Mouse (Mus musculus): ENCODE data around the gene Cplx1. TPM values are rescaled to one million over a fixed set of nuclear protein-coding genes. Genes with fewer than 3 reads are reported as not detected.
"Not testable (repeated sequence)": the region's sequence is repeated elsewhere in the genome, so short reads cannot be mapped to it uniquely, and the experiment has no call there.

Cplx1 gene
- polyA plus RNA-seq, 1 experiment: 0.25 TPM

- H3K4me1 ChIP-seq (ENCODE audit: control insufficient read depth, insufficient read depth, insufficient read length, low read length): no peaks in the 10 kb centered on the region
- WGBS: 72% methylated on average over 9 of the region's 9 CpGs
- H3K36me3 ChIP-seq (ENCODE audit: control insufficient read depth, insufficient read depth, low read length): no peaks in the 10 kb centered on the region
- no peak overlapping the region for H3K27ac ChIP-seq (ENCODE audit: insufficient read depth, low read depth, low read length)
- no peaks in the 10 kb centered on the region for H3K27me3 ChIP-seq (ENCODE audit: control insufficient read depth, insufficient read depth, low read length)
- no peak overlapping the region for H3K4me3 ChIP-seq (ENCODE audit: low read depth, low read length)
- no peak for TF ChIP-seq POLR2A (IDR thresholded peaks at IDR 0.05; ENCODE audit: low read depth, low read length)
Measured at GRCm38 (mm10) chr5:108518106-108518885, 31.5 kb downstream of the Cplx1 start.

GRCm38 (mm10) chr5:108516655-108517054 is 33.2 kb downstream of the Cplx1 start:
- H3K36me3 ChIP-seq (ENCODE audit: control insufficient read depth, insufficient read depth, low read length): no peaks in the 10 kb centered on the region
- H3K4me1 ChIP-seq (ENCODE audit: control insufficient read depth, insufficient read depth, insufficient read length, low read length): no peaks in the 10 kb centered on the region
- no peak overlapping the region for H3K4me3 ChIP-seq (ENCODE audit: low read depth, low read length)
- TF ChIP-seq POLR2A (IDR thresholded peaks at IDR 0.05; ENCODE audit: low read depth, low read length) (no peak), CTCF (IDR thresholded peaks at IDR 0.05; ENCODE audit: extremely low read depth, insufficient read length, insufficient replicate concordance, low read depth, low read length) (no peak)
- 69% methylated on average over 3 of the region's 3 CpGs for WGBS
- no peak overlapping the region for H3K27ac ChIP-seq (ENCODE audit: insufficient read depth, low read depth, low read length)
- no peaks in the 10 kb centered on the region for H3K27me3 ChIP-seq (ENCODE audit: control insufficient read depth, insufficient read depth, low read length)

- H3K27me3 ChIP-seq (ENCODE audit: control insufficient read depth, insufficient read depth, low read length): no peaks in the 10 kb centered on the region
- TF ChIP-seq CTCF (IDR thresholded peaks at IDR 0.05; ENCODE audit: extremely low read depth, insufficient read length, insufficient replicate concordance, low read depth, low read length): no peak
- TF ChIP-seq POLR2A (IDR thresholded peaks at IDR 0.05; ENCODE audit: low read depth, low read length): no peak
- H3K36me3 ChIP-seq (ENCODE audit: control insufficient read depth, insufficient read depth, low read length): no peaks in the 10 kb centered on the region
- no peak overlapping the region for H3K4me3 ChIP-seq (ENCODE audit: low read depth, low read length)
- WGBS: 61% methylated on average over 6 of the region's 6 CpGs
- no peak overlapping the region for H3K27ac ChIP-seq (ENCODE audit: insufficient read depth, low read depth, low read length)
- H3K4me1 ChIP-seq (ENCODE audit: control insufficient read depth, insufficient read depth, insufficient read length, low read length): no peaks in the 10 kb centered on the region
Measured at GRCm38 (mm10) chr5:108515581-108516361, 34.1 kb downstream of the Cplx1 start.

- no peak overlapping the region for H3K4me3 ChIP-seq (ENCODE audit: low read depth, low read length)
- H3K36me3 ChIP-seq (ENCODE audit: control insufficient read depth, insufficient read depth, low read length): peaks cover 63% of the 10 kb centered on the region
- no peaks in the 10 kb centered on the region for H3K27me3 ChIP-seq (ENCODE audit: control insufficient read depth, insufficient read depth, low read length)
- H3K4me1 ChIP-seq (ENCODE audit: control insufficient read depth, insufficient read depth, insufficient read length, low read length): no peaks in the 10 kb centered on the region
- WGBS: 88% methylated on average over 18 of the region's 18 CpGs
- TF ChIP-seq CTCF (IDR thresholded peaks at IDR 0.05; ENCODE audit: extremely low read depth, insufficient read length, insufficient replicate concordance, low read depth, low read length) (no peak), POLR2A (IDR thresholded peaks at IDR 0.05; ENCODE audit: low read depth, low read length) (no peak)
- H3K27ac ChIP-seq (ENCODE audit: insufficient read depth, low read depth, low read length): no peak overlapping the region
Measured at GRCm38 (mm10) chr5:108502286-108502685, 47.5 kb downstream of the Cplx1 start.

GRCm38 (mm10) chr5:108501573-108501972 is 48.3 kb downstream of the Cplx1 start:
- H3K4me3 ChIP-seq (ENCODE audit: low read depth, low read length): no peak overlapping the region
- H3K36me3 ChIP-seq (ENCODE audit: control insufficient read depth, insufficient read depth, low read length): peaks cover 68% of the 10 kb centered on the region
- no peaks in the 10 kb centered on the region for H3K4me1 ChIP-seq (ENCODE audit: control insufficient read depth, insufficient read depth, insufficient read length, low read length)
- no peaks in the 10 kb centered on the region for H3K27me3 ChIP-seq (ENCODE audit: control insufficient read depth, insufficient read depth, low read length)
- 60% methylated on average over 1 of the region's 1 CpGs for WGBS
- no peak overlapping the region for H3K27ac ChIP-seq (ENCODE audit: insufficient read depth, low read depth, low read length)
- TF ChIP-seq POLR2A (IDR thresholded peaks at IDR 0.05; ENCODE audit: low read depth, low read length): no peak
- TF ChIP-seq CTCF (IDR thresholded peaks at IDR 0.05; ENCODE audit: extremely low read depth, insufficient read length, insufficient replicate concordance, low read depth, low read length): no peak

GRCm38 (mm10) chr5:108486148-108486547 is 63.7 kb downstream of the Cplx1 start:
- 96% methylated on average over 5 of the region's 5 CpGs for WGBS
- not testable (repeated sequence) for H3K27me3 ChIP-seq (ENCODE audit: control insufficient read depth, insufficient read depth, low read length)

GRCm38 (mm10) chr5:108485239-108485638 is 64.6 kb downstream of the Cplx1 start:
- Histone ChIP-seq H3K4me3 (ENCODE audit: low read depth, low read length) (no peak overlapping the region), H3K27ac (ENCODE audit: insufficient read depth, low read depth, low read length) (no peak overlapping the region), H3K4me1 (ENCODE audit: control insufficient read depth, insufficient read depth, insufficient read length, low read length) (no peaks in the 10 kb centered on the region), H3K36me3 (ENCODE audit: control insufficient read depth, insufficient read depth, low read length) (peaks cover 44% of the 10 kb centered on the region), H3K27me3 (ENCODE audit: control insufficient read depth, insufficient read depth, low read length) (no peaks in the 10 kb centered on the region)
- WGBS: 93% methylated on average over 2 of the region's 2 CpGs
- TF ChIP-seq CTCF (IDR thresholded peaks at IDR 0.05; ENCODE audit: extremely low read depth, insufficient read length, insufficient replicate concordance, low read depth, low read length): peak; percentile 62; the same call in 1 of the 2 replicates
- no peak for TF ChIP-seq POLR2A (IDR thresholded peaks at IDR 0.05; ENCODE audit: low read depth, low read length)

More at GRCm38 (mm10) chr5:108486148-108486547, 63.7 kb downstream of the Cplx1 start:
- not testable (repeated sequence) for H3K4me3 ChIP-seq (ENCODE audit: low read depth, low read length); H3K27ac ChIP-seq (ENCODE audit: insufficient read depth, low read depth, low read length); H3K4me1 ChIP-seq (ENCODE audit: control insufficient read depth, insufficient read depth, insufficient read length, low read length)
- H3K36me3 ChIP-seq (ENCODE audit: control insufficient read depth, insufficient read depth, low read length): peaks cover 50% of the 10 kb centered on the region
